Mouse (Mus musculus): ENCODE measurements around the gene Vsig4.
"Not testable (repeated sequence)": the region's sequence is repeated elsewhere in the genome, so short reads cannot be mapped to it uniquely, and the experiment has no call there.

The Vsig4 gene

GRCm38 (mm10) chrX:96293338-96293737 is at the start of gene Vsig4:
Vsig4 (minus strand) TSS chrX:96293438.
- DNase-seq, result no peak

- no peak for DNase-seq
These were observed 45.9 kb upstream of the Vsig4 start for GRCm38 (mm10) chrX:96339108-96339507.

GRCm38 (mm10) chrX:96329764-96330163 is 36.5 kb upstream of the Vsig4 start:
- DNase-seq, result peak; percentile 5

- DNase-seq, result no peak
These were observed 36.7 kb downstream of the Vsig4 start for GRCm38 (mm10) chrX:96256509-96256908.

GRCm38 (mm10) chrX:96239644-96240043 is 53.6 kb downstream of the Vsig4 start:
- DNase-seq, result no peak

- DNase-seq, result no peak
These were observed 54.2 kb downstream of the Vsig4 start for GRCm38 (mm10) chrX:96239037-96239436.

- no peak for DNase-seq
These were observed 57.5 kb downstream of the Vsig4 start for GRCm38 (mm10) chrX:96235775-96236174.

- no peak for DNase-seq
These were observed 66.2 kb downstream of the Vsig4 start for GRCm38 (mm10) chrX:96227030-96227429.

GRCm38 (mm10) chrX:96225474-96225873 is 67.8 kb downstream of the Vsig4 start:
- no peak for DNase-seq

GRCm38 (mm10) chrX:96224210-96224609 is 69.0 kb downstream of the Vsig4 start:
- DNase-seq, result no peak

GRCm38 (mm10) chrX:96218088-96218487 is 75.2 kb downstream of the Vsig4 start:
- no peak for DNase-seq

- no peak for DNase-seq
These were observed 86.4 kb downstream of the Vsig4 start for GRCm38 (mm10) chrX:96206872-96207271.

- not testable (repeated sequence) for DNase-seq
These were observed 88.1 kb downstream of the Vsig4 start for GRCm38 (mm10) chrX:96205143-96205542.
